Mouse (Mus musculus): Measurements from ENCODE around the gene Notch1.

DNA sequence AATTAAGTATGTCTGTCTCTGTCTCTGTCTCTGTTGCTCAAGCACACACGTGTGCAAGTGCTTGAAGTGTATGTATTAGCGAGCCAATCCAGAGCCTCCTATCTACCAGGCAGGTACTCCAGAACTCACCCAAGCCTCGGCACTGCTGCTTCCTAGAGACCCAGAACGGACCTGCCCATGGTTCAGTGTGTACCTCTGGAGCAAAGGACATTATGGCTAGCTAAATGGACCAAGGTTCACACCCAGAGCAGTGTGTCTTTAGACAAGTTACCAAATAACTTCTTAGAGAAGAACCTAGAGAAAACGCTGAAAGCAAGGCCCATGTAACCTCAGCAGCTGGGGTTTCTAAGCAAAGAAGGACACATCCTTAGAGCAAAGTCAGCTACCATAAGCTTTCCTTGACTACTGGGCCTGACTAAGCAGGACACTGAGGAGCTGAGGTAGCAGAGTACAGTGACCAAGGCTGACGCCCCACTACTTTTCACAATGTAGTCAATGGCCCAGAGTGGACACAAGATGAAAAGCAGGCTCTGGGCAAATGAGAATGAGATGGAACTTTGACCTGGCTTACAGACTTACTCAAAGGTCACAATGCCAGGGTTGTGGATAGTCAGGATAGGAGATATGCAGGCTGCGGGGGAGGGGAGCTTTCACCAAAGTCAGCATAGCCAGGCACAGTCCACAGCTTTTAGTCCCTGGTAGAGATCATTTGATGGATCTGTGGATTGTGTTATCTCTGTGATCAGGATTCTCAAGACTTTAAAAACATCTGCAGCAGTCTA, 81.5 kb downstream of the Notch1 start:
- TF ChIP-seq CTCF (IDR thresholded peaks at IDR 0.05; ENCODE audit: low read depth, low read length) (no peak), POLR2AphosphoS5 (IDR thresholded peaks at IDR 0.05; ENCODE audit: insufficient replicate concordance, low read depth, low read length) (no peak), GATA1 (IDR thresholded peaks at IDR 0.05; ENCODE audit: borderline replicate concordance, low read length) (no peak)
